Mouse (Mus musculus) spleen, postnatal 14 days (tissue): ENCODE measurements at regions not wholly inside any gene's neighbourhood (a gene's known extent, or its start where the extent isn't known, plus 50 kb on each side); places are given as distances from the start of the nearest gene placed in this dataset.

ENCODE experiments used
- DNase-seq, 2 experiments: peaks; one replicate each; pipeline ENCODE4 v3.0.0; 2021 to 2022; ENCODE audit warnings: low spot score in 2 of 2

DNA sequence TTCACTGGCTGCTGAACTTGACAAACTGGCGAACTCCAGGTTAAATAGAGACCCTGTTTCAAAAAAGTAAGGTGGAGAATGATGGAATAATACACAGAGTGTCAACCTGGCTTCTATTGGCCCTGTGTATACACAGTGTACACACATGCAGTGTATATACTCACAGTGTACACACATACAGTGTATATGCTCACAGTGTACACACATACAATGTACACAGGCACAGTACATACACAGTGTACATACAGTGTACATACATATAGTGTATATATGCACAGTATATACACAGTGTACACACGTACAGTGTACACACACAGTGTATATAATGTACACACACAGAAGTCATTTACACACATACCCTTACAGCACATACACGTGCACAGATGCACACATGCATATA lies 52.4 kb upstream of the Aldh1b1 start:
- DNase-seq = no peak

DNA sequence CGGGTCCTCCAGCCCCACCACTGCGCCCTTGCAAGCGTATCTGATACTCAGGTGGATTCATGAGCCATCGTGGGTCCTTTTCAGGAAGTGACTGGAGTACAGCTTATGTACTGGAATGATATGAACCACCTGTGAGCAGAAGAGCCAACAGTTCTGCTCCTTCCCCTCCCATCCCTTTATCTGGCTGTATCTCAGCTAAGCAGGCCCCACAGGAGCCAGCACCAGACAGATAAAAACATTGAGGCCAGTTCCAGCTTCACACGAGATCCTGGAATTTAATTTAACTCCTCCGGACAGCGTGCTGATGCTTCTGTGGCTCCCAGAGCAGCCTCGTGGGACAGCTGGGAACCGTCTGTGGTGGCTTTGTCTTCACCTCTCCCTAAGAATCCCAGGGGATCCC lies 53.1 kb upstream of the Aldh1b1 start:
- DNase-seq = no peak

DNA sequence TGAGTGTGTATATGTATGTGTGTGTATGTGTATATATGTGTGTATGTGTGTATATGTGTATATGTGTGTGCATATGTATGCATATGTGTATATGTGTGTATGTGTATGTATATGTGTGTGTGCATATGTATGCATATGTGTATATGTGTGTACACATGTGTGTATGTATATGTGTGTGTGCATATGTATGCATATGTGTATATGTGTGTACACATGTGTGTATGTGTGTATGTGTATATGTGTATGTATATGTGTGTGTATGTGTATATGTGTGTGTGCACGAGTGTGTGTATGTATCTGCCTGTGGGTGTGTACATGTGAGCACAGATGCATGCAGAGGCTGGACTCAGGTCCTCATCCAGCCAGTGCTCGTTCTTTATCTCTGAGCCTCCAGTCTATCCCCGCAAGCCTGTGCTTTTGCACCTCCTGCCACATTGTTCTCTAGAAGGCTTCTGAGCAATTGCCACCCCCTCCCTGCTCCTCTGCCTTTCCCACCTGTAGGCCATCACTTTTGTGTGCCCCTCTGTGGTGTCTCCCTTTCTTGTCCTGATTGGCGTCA lies 53.9 kb upstream of the Aldh1b1 start:
- no peak for DNase-seq

DNA sequence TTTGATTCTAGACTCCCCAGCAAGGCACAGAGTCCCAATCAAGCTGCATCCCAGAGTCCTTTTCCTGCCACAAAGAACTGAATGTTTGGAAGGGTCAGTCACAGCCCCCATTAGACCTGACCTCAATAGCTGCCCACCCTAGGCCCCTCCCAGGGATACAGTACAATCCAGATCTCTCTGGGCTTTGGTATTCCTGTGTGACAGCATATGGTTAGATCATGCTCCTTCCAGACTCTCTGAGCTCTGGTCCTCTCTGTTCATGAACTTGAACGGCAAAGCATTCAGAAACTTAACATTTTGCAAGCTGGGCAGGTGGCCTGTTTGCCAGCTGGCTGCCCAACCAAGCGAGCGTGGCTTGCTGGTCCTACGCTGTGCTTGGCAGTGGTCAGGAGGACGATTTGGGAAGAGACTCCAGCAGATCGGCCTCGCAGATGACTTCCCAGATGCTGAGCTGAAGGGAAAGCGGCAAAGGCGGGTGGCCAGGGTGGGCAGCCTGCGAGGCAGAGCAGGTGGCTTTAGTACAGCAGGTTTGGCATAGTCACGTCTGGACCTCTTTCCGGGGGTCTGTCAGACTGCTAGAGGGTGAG lies 58.0 kb upstream of the Aldh1b1 start:
- no peak for DNase-seq

DNA sequence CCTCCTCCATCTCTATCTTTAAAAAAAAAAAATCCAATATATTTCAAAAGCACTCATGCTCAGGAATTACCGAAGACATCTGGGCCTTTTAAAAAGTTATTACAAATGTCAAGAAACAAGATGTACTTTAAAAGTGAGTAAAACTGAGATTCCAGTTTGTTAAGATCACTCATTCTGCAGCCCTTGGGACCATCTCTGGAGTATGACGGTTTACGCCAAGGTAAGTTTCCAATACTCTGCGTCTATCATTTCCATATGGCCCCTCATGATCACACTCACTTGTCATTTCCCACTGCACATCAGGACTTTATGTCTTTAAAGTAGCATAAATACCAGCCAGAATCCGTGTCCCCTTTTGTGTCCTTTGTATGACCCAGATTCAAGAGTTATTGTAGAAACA lies 58.5 kb upstream of the Aldh1b1 start:
- no peak for DNase-seq

DNA sequence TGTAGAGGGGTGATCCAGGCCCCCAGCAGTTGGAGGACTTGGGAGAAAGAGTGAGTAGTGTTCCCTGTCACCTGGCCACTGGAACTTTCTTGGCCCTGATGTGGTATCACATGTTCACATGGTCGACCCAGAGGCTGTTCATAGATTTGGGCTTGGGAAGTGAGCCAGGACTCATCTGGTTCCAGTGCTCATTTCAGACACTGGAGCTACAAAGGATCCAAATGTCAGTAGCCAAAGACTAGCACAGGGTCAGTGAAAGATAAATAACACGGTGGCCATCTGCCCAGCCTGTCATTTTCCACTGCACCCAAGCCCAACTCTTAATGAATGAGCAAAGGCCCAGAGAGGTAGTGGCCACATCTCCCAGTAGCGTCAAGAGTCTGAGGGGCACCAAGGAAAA lies 59.1 kb upstream of the Aldh1b1 start:
- no peak for DNase-seq

DNA sequence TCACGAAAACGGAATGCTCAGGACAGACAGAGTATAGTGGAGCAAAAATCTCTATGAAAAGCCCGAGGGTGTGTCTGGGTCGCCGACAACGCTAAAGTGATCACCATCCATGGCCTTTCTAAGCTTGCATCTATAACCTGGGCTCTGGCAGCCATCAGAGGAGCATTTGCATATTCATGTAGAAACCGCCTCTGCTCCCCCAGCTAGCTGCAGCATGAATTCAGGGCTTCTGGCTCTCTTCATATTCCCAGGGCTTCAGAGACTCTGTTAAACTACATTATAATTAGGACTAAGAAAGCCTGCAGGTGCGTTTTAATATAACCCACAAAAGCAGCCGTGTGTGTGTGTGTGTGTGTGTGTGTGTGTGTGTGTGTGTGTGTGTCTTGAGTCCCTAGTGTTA lies 59.7 kb upstream of the Aldh1b1 start:
- no peak for DNase-seq

DNA sequence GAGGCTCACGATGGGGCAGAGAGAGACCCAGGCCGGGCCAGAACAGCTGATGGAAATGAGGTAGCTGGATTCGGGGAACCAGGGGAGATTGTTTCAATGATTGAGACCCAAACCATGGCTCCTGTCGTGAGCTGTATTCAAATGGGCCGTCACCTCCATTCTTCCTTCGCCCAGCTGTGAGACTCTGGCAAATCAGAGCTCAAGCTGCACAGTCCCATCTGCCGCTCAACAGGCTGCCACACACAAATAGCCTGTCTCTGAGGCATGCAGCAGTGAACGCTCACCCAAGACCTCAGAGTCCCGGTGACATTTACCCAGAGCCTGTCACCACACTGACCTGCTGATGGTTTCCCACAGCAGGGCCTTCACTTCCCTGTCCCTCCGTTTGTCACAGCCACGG lies 60.1 kb upstream of the Aldh1b1 start:
- no peak for DNase-seq

DNA sequence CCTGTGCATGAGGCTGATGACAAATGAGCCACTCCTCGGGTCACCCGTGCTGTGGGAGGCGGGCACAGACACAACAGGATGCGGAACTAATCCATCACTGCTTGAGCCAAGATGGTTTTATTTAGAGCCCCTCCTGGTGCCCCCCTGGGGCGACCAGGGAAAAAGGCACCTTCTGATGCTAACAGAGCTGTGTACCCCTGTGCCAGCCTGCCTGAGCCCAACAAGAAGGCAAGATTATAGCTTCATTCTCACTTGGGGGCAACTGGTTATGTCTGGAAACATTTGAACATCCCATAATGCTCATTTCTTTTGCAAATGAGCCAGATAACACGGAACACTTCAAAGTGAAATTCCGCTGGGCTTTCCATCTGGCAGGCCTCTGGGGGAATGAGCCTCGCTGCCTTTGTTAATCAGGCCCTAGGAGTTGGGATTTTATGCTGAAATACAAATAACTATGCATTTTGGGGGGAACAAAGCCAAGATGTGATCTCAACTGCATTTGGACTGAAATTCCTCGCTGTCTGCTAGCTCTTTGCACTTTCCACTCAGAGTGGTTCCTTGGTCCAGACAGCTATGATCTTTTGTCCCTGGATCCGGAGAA lies 62.5 kb upstream of the Aldh1b1 start:
- no peak for DNase-seq

DNA sequence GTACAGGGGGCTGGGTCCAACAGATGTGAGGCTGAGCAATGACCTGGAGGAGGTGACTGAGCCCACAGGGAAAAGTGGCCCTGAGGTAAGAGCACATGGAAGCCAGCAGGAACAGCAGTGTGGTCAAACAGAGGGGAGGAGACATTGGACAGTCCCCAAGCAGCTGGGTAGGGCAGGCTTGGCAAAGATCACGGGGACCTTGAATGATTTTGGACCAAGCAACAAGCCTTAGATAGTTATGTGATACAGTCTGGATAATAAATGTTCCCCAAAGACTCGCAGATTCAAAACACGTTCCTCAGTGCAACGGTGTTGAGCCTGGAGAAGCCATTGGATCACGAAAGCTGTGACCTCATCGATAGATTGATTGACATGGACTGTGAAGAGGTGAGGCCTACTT lies 64.8 kb upstream of the Aldh1b1 start:
- no peak for DNase-seq

DNA sequence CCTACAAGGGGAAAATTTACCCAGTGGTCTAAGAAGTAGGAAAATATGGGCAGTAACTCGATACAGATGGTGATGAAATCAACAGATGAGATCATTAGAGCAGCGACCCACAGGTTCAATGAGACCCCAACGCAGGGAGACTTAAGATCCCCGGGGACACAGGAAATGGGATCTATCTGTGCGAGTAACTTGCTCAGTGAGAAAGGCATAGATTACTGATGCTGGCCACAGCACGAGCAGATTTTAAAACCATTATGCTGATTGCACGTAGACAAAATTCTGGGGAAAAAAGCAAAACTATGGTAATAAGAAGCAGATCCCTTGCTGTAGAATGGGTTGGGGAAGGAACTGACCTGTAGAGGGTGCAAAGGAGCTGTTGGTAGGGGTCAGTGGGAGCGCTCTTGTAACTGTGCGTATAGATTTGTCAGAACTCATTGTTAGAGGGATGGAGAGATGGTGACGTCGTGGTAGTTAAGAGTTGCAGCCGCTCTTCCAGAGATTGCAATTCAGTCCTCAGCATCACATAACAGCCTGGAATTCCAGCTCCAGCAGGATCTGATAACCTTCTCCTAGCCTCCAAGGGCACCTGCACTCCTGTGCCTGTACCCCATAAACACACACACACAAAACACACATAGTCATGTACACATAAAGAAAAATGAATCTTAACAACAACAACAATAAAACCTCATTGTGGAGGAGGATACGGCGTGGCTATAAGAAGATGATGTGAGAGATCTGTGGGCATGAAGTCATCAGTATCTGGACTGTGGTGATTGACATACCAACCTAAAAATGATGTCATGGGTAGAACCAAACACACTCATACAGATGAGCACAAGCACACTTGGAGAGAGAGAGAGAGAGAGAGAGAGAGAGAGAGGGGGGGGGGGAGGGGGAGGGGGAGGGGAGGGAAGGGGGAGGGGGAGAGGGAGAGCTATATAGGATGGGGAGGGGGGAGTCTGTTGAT lies 67.7 kb upstream of the Aldh1b1 start:
- no peak for DNase-seq

DNA sequence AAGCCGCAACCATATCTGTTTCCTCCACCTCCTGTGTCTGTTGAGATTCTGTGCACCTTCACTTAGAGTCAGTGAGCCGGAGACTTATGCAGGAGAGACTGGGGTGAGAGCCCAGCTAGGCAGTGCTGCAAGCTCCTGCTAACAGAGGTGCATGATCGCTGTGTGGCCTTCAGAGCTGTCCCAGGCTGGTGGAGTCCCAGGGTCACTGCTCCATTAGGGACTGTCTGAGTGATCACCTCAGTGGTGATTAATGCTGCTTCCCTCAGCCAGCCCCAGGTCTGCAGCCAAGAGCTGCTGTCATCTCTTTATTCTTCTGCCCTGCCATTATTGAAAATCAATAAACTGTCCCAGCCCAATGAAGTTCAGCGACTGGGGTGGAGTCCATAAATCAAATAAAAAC lies 69.0 kb upstream of the Aldh1b1 start:
- DNase-seq = no peak

DNA sequence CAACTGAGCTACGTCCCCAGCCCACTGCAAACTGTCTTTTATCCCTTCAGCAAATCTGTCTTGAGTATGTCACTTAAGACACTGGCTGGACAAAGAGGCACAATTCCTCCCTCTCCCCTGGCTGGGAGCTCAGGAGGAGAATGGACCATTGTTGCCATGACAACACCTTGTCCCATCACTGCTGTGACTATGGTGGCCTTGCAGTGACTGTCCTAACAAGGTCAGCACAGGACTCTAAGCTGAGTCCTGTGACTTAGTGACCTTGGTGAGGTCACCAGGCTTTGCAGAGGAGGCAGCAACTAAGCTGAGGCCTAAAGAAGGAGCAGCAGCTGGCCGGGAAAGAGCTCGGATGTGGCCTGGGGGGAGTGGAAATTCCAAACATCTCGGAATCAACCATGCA lies 70.0 kb upstream of the Aldh1b1 start:
- DNase-seq = no peak

DNA sequence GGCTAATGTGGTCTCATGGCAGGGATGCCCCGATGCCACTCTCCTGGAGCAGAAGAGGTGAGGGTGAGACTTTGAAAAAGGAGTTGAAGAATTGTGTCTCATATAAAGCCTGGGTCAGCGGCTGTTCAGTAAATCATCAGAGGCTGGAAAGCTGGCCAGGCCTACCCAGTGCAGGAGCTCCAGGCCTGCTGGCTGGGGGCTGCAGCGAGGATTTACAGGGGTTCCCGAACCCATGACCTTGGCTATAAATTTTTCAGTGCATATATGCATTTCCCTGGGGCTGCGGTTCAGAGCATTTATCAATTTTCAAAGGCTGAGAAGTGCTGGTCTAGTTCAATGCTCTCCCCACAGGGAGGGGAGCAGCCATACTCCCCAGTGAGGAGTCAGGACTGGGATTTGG lies 70.9 kb upstream of the Aldh1b1 start:
- DNase-seq = no peak

DNA sequence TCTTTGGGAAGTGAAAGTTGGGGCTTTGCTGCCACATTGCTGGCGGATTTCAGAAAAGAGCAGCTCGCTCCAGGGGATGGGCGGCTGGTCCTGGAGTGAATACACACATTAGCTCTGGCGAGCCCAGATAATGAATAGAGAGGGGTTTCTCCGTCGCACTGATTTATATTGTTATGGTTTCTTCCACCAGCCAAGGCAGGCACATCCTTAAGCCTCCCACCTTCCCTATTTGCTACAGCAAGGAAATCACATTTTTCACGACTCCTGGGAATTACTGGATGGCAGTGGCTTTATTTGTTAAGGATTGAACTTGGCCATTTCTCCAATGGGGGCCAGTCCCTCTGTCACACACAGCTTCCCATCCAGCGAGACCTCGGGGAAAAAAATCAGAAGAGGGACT lies 71.3 kb upstream of the Aldh1b1 start:
- DNase-seq = no peak

DNA sequence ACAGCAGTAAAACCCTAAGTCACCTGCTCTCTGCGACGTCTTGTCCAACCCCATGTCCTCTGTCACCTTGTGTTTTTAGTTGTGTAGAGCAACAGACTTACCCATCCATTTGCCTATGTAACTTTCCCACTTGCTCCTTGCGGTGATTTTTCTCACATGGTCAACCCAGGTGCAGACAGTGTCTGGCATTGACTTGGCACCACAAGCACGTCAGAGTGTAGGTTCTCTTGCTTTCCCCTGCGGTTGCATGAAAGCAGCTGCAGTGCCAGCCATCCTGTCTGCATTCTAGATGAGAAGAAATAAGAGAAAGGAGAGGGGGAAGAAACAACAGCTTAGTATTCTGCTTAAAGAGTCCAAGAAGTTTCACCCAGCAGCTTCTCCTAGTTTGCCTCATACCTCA lies 72.0 kb upstream of the Aldh1b1 start:
- no peak for DNase-seq

DNA sequence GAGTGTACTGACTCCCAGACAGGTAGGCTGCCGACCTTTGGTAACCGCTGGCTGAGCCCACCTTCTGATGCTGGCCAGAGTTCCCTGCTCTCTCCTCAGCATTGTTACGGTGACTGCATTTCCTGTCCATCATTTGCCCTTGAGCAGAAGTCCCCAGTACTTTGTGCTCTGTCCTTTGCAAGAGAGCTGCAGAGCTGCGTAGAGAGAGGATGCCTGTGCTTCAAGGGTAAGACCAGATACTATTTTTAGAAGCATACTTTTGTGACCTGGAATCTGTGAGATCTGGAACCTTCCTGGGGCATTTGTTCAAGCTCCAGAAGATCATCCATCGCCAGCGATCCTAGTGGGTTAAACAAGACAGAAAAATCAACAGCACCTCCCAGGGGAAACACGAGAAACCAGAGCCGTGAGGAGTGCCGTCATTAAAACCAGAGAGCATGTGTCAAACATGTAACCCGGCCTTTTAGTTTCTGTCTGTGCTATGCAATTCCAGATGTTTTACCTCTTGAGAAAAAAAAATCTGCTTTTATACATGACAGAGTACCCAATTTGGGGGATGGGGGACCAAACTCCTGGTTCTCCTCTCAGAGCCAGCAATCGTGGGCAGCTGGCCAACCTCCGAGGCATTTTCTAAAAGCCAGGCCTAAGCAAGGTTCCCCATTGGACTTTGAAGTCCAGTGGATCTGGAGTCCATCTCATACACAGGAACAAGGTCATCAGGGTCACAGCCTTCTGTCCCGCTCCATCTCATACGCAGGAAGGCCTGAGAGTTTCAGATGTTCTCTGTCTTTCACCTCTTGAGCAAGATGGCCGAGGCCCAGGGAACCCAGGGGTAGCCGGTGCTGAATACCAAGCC lies 73.5 kb upstream of the Aldh1b1 start:
- no peak for DNase-seq

DNA sequence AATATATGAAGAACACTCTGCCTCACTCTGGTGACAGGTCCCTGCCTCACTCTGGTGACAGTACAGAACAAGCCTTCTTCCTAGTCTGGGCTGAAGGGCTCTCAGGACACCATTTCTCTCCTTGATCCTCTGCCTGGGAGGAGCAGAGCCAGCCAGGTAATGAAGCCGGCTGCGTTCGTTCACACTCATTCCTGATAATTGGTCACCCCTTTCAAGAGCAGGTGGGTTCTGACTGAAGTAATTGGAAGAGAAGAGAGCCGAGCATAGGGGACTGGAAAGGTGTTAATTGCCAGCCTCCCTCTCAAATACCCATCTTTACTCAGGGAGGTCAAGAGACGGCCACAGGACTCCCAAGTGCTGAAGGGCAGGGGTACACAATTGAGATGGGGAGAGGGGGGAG lies 78.5 kb upstream of the Aldh1b1 start:
- DNase-seq = no peak

DNA sequence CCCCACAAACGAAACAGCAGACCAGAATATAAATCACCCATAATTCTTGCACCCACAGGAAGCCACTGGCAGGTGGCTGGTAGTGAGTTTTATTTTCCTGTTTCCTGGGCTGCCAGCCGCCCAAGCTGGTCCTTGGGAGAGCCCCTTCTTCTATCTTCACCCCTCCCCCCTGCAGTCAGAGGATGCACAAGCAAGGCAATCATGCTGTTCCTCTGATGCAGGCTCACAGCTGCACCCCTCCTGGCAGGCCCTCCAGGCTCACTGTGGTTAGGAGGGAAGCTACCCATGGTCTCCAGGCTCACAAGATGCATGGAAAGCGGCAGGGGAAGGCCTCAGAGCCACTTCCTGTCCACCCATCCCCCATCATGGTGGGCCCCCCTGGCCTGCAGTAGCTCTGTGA lies 79.3 kb upstream of the Aldh1b1 start:
- DNase-seq = no peak

DNA sequence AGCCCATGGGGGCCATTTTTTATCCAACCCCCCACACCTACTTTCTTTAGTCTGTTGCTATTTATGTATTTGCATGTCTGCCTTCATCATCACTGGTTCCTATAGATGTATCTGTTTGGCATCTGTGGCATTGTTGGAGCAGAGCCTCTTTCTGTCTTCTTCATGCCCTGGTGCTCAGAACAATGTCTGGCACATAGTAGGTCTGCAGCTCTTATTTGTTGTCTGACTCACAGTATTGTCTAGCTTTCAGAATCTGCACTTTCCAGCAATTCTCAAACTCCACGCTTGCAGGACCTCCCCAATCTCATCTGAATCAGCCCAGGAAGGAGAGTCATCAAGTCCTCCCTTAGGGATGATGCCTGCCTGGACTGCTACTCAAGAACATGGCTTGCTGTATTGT lies 82.9 kb upstream of the Aldh1b1 start:
- DNase-seq = no peak

DNA sequence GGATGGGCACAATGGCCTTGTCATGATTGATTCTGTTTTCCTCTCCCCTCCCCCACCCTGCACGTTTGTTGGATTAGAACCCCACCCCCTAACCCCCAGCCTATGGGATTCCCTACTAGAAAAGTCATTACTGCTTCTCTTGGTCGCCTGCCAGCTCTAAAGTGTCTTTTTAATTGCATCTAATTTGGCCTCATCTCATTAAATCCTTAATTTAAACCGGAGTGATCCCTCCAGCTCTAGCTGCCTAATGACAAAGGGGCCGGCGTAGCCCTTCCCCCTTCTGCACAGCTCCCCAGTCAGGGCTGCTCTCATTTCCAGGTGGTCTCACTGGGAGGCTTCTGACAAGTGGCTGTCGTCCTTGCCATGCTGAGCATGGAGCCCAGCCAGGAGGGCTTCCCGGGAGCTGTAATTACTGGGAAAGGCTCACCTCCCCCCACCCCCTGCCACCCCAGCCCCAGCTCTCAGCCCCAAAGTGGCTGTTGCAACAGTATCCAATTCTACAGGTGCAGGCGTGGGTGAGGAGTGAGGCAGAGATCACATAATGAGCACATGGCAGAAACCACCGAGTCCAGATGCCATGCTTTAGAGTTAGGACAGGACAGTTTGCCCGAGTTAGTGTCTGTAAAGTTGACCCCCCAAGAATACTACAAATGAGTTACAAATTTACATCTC lies 84.8 kb upstream of the Aldh1b1 start:
- DNase-seq = no peak
